Mouse (Mus musculus): ENCODE measurements around the gene Tec. TPM values are rescaled to one million over a fixed set of nuclear protein-coding genes. Genes with fewer than 3 reads are reported as not detected.

The Tec gene
- polyA plus RNA-seq, 1 experiment from 2014 or later, result 7.9 TPM

DNA sequence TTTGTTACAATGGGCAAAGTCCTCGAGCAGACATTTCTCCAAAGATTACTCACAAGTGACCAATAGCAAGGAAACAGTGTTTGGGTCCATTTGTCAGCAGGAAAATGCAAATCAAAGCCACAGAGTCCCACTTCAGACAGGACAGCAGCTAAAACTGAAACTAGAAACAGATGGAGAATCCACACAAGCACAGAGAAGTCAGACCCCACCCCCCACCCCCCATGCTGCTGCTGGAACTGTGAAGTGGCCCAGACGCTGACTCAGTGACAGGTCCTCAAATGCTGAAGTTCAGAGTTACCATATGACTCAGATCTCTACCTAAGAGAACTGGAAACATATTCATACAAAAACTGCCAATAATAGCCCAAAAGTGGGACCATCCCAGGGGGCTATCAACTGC is 24.0 kb downstream of the Tec start:
- H3K4me1 ChIP-seq (ENCODE audit: control insufficient read depth, insufficient read depth, low read length), result peaks cover 20% of the 10 kb centered on the region
- no peaks in the 10 kb centered on the region for H3K36me3 ChIP-seq (ENCODE audit: control insufficient read depth, insufficient read depth, low read length)
- no peak overlapping the region for H3K27ac ChIP-seq (replicated peaks; ENCODE audit: low read depth, low read length)
- no peak overlapping the region for H3K4me2 ChIP-seq (ENCODE audit: low read depth, low read length)
- no peak for ATAC-seq (ENCODE audit: low read depth)
- no peak for DNase-seq (ENCODE audit: low spot score)
- H3K9ac ChIP-seq (ENCODE audit: low read depth, low read length), result no peak overlapping the region
- no peaks in the 10 kb centered on the region for H3K27me3 ChIP-seq (replicated peaks; ENCODE audit: control insufficient read depth, insufficient read depth, low read length)
- no peak overlapping the region for H3K4me3 ChIP-seq (ENCODE audit: low read depth, low read length)
- 20% methylated on average over 2 of the region's 2 CpGs for WGBS
- peaks cover 5% of the 10 kb centered on the region; the same call in 1 of the 2 replicates for H3K9me3 ChIP-seq (ENCODE audit: control insufficient read depth, low read length)

DNA sequence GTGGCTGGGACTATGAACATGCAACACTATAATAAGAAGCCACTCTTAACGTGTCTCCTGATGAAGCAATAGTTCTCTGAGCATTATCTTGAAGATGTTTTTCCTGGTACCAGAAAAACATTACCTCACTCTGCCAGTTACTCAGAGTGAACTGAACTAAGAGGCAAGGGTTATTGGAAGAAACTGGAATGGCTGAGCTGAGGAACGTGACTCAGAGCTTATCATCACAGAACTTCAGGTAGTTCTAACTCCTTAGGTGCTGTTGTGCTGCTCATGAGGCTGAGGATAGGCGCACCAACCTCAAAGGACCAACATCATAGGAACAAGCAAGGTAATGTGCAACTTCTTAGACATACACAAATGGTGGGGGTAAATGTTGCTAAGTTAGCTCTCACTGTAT is 28.6 kb downstream of the Tec start:
- Histone ChIP-seq H3K27me3 (replicated peaks; ENCODE audit: control insufficient read depth, insufficient read depth, low read length) (no peaks in the 10 kb centered on the region), H3K4me2 (ENCODE audit: low read depth, low read length) (no peak overlapping the region), H3K4me1 (ENCODE audit: control insufficient read depth, insufficient read depth, low read length) (peaks cover 10% of the 10 kb centered on the region; the same call in 1 of the 2 replicates), H3K27ac (replicated peaks; ENCODE audit: low read depth, low read length) (no peak overlapping the region), H3K36me3 (ENCODE audit: control insufficient read depth, insufficient read depth, low read length) (no peaks in the 10 kb centered on the region), H3K4me3 (ENCODE audit: low read depth, low read length) (no peak overlapping the region), H3K9me3 (ENCODE audit: control insufficient read depth, low read length) (peaks cover 12% of the 10 kb centered on the region; the same call in 1 of the 2 replicates), H3K9ac (ENCODE audit: low read depth, low read length) (no peak overlapping the region)
- DNase-seq (ENCODE audit: low spot score), result no peak
- ATAC-seq (ENCODE audit: low read depth), result no peak
- WGBS, result 89% methylated on average over 3 of the region's 3 CpGs

DNA sequence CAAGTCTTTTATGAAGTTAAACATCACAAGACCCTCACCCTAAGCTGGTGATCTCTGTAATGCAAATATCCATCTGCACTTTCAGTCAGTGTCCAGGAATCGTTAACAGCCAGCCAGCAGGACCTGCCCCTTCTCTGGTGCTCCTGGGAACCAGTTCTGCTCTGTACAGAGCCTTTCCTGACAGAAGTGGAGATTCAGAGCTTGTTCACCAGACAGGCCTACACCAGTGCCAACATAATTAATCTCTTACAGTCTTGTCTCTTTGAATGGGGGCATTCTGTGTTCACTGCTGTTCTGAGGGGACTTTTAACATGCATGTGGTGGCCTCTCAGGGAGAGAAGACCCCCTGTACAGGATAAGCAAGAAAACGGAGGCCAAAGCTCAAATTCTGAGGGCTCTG is 29.3 kb downstream of the Tec start:
- H3K4me3 ChIP-seq (ENCODE audit: low read depth, low read length), result no peak overlapping the region
- no peaks in the 10 kb centered on the region for H3K27me3 ChIP-seq (replicated peaks; ENCODE audit: control insufficient read depth, insufficient read depth, low read length)
- no peak overlapping the region for H3K4me2 ChIP-seq (ENCODE audit: low read depth, low read length)
- DNase-seq (ENCODE audit: low spot score) (no peak), ATAC-seq (ENCODE audit: low read depth) (no peak)
- H3K9ac ChIP-seq (ENCODE audit: low read depth, low read length), result no peak overlapping the region
- H3K4me1 ChIP-seq (ENCODE audit: control insufficient read depth, insufficient read depth, low read length), result peaks cover 3% of the 10 kb centered on the region; the same call in 1 of the 2 replicates
- WGBS, result 52% methylated on average over 2 of the region's 2 CpGs
- no peak overlapping the region for H3K27ac ChIP-seq (replicated peaks; ENCODE audit: low read depth, low read length)
- peaks cover 12% of the 10 kb centered on the region; the same call in 1 of the 2 replicates for H3K9me3 ChIP-seq (ENCODE audit: control insufficient read depth, low read length)
- no peaks in the 10 kb centered on the region for H3K36me3 ChIP-seq (ENCODE audit: control insufficient read depth, insufficient read depth, low read length)

DNA sequence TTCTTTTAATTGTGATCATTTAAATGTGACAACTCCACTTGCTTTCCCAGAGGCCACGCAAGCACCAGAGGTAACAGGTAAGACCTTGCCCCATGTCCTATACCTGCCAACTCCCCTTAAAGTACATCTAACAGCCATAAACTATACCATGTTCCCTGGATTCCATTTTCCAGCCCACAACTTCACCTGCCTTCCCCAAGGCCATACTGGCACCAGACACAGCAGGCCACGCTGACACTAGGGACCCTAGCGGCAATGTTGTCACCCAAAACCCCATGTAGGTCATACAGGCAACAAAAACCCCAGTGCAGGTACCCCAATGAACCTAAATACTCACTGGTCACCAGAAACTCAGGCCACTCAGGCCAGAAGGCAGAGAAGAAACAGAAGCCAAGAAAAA is 32.6 kb downstream of the Tec start:
- H3K4me1 ChIP-seq (ENCODE audit: control insufficient read depth, insufficient read depth, low read length), result no peaks in the 10 kb centered on the region
- WGBS, result 87% methylated on average over 3 of the region's 3 CpGs
- peaks cover 10% of the 10 kb centered on the region; the same call in 1 of the 2 replicates for H3K9me3 ChIP-seq (ENCODE audit: control insufficient read depth, low read length)
- H3K27me3 ChIP-seq (replicated peaks; ENCODE audit: control insufficient read depth, insufficient read depth, low read length), result no peaks in the 10 kb centered on the region
- ATAC-seq (ENCODE audit: low read depth) (no peak), DNase-seq (ENCODE audit: low spot score) (no peak)
- no peak overlapping the region for H3K9ac ChIP-seq (ENCODE audit: low read depth, low read length)
- H3K4me3 ChIP-seq (ENCODE audit: low read depth, low read length), result no peak overlapping the region
- H3K27ac ChIP-seq (replicated peaks; ENCODE audit: low read depth, low read length), result no peak overlapping the region
- H3K4me2 ChIP-seq (ENCODE audit: low read depth, low read length), result no peak overlapping the region
- H3K36me3 ChIP-seq (ENCODE audit: control insufficient read depth, insufficient read depth, low read length), result no peaks in the 10 kb centered on the region

DNA sequence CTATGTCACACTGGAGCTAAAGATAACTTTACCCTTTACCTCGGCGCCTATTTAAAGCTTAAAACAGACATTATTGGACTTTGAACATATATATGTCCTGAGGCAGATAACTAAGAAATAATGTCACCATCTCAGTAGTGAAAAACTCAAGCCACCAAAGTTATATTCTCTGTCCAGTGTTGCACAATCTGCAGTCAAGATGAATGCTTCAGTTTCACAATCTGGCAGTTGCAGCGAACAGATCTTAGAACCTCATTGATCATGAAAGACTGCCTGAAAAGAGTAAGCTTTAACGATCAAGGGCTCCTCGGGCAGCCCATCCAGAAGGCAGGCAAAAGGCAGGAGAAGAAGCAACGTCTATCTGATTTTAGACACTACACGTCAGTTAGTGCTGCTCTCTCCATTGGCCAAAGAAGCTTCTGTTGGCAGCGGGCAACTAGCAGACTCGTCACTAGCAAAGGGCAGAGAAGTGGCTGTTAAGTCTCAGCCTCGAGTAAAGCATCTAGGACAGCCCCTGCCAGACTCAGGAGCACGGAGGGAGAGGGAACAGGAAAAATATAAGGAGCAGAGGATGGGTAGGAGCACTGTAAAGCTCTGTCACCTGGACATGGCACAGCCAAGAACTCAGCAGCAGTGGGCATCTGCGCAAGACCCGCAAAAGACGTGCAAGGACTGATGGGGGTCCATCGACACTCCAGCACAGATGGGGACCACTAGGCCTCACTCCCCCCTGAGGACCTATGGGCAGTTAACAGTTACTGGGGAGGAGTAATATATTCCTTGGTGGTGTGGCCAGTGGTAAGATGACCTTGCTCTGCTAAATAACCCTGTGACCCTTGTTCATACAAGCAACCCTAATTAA is 35.1 kb downstream of the Tec start:
- Histone ChIP-seq H3K36me3 (ENCODE audit: control insufficient read depth, insufficient read depth, low read length) (no peaks in the 10 kb centered on the region), H3K4me3 (ENCODE audit: low read depth, low read length) (no peak overlapping the region), H3K4me1 (ENCODE audit: control insufficient read depth, insufficient read depth, low read length) (no peaks in the 10 kb centered on the region), H3K9me3 (ENCODE audit: control insufficient read depth, low read length) (peaks cover 8% of the 10 kb centered on the region; the same call in 1 of the 2 replicates), H3K27me3 (replicated peaks; ENCODE audit: control insufficient read depth, insufficient read depth, low read length) (no peaks in the 10 kb centered on the region), H3K4me2 (ENCODE audit: low read depth, low read length) (no peak overlapping the region), H3K27ac (replicated peaks; ENCODE audit: low read depth, low read length) (no peak overlapping the region), H3K9ac (ENCODE audit: low read depth, low read length) (no peak overlapping the region)
- WGBS, result 80% methylated on average over 15 of the region's 15 CpGs
- ATAC-seq (ENCODE audit: low read depth) (no peak), DNase-seq (ENCODE audit: low spot score) (no peak)

DNA sequence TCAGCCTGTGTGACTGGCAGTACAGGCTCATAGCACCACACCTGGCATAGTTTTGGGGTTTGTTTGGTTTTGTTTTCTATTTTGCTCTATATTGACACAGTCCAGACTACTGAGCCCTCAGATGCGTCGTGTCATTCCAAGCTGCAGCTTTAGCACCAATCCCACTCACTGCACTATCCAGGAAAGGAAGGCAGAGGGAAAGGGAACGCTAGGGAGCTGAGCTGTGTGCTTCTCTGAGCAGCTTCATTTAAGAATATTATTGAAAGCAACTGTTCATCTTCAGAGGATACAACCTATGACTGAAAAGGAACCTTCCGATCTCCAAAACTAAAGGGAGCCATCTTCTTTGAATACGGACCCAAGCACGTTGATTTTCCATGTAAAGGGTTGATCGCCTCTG is 36.1 kb downstream of the Tec start:
- no peak for DNase-seq (ENCODE audit: low spot score)
- Histone ChIP-seq H3K4me2 (ENCODE audit: low read depth, low read length) (no peak overlapping the region), H3K4me3 (ENCODE audit: low read depth, low read length) (no peak overlapping the region), H3K36me3 (ENCODE audit: control insufficient read depth, insufficient read depth, low read length) (no peaks in the 10 kb centered on the region), H3K9me3 (ENCODE audit: control insufficient read depth, low read length) (peaks cover 3% of the 10 kb centered on the region; the same call in 1 of the 2 replicates), H3K4me1 (ENCODE audit: control insufficient read depth, insufficient read depth, low read length) (no peaks in the 10 kb centered on the region), H3K27me3 (replicated peaks; ENCODE audit: control insufficient read depth, insufficient read depth, low read length) (no peaks in the 10 kb centered on the region), H3K27ac (replicated peaks; ENCODE audit: low read depth, low read length) (no peak overlapping the region), H3K9ac (ENCODE audit: low read depth, low read length) (no peak overlapping the region)
- WGBS, result 90% methylated on average over 7 of the region's 7 CpGs
- no peak for ATAC-seq (ENCODE audit: low read depth)

DNA sequence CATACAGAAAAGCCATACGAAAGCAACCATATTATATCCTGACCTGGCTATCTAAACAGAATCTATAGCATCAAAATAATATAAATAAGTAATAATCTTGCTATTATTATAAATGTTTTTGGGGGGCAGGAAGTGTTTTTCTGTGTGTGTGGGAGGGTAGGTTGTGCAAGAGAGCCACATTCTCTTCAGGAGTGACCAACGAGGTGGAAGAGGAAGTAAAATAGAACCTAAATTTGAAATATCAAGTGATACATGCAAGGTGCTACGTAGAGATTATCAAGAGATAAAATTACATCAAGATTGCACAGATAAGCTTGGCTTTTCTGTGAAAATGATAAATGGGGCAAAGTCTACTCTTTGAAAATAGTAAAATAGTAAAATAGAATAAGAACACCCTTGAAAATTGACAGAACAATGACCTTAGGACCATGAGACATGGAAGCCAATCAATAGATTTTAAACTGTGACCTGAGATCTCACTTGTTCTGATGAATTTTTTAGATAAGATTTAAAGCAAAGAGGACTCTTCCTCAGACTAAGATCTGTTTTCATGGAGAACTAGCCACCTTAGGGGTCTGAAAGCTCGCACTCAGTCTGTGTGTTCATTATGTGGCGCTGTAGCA is 37.2 kb downstream of the Tec start:
- WGBS, result 86% methylated on average over 5 of the region's 5 CpGs
- Histone ChIP-seq H3K36me3 (ENCODE audit: control insufficient read depth, insufficient read depth, low read length) (no peaks in the 10 kb centered on the region), H3K27me3 (replicated peaks; ENCODE audit: control insufficient read depth, insufficient read depth, low read length) (no peaks in the 10 kb centered on the region), H3K4me2 (ENCODE audit: low read depth, low read length) (no peak overlapping the region), H3K4me3 (ENCODE audit: low read depth, low read length) (no peak overlapping the region), H3K27ac (replicated peaks; ENCODE audit: low read depth, low read length) (no peak overlapping the region), H3K4me1 (ENCODE audit: control insufficient read depth, insufficient read depth, low read length) (no peaks in the 10 kb centered on the region), H3K9ac (ENCODE audit: low read depth, low read length) (no peak overlapping the region), H3K9me3 (ENCODE audit: control insufficient read depth, low read length) (no peaks in the 10 kb centered on the region; the same call in 1 of the 2 replicates)
- DNase-seq (ENCODE audit: low spot score), result no peak
- no peak for ATAC-seq (ENCODE audit: low read depth)

DNA sequence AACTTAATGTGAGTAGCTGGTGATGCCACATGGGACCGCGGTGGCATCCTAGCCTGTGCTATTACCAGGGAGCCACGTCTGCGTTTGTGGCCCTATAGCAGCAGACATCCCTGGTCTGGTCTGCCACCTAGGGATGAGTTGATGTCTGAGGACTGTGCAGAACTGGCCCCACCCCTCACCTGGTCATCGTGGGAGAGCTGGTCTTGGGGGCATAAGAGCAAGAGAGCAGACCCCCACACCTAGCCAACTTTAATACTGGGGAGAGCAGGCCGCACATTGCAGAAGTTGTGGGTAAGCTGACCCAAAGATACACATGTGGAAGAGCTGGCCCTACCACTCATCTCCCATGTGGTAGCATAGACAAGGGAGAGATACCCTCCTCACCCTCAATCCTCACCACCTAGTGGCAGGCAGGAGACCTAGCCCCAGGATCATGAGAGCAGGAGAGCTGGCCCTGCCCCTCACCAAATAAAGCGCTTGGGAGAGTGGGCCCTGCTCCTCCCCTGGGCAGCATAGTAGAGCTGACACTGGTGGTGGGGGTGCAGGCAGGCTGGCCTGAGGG is 38.7 kb downstream of the Tec start:
- Histone ChIP-seq H3K36me3 (ENCODE audit: control insufficient read depth, insufficient read depth, low read length) (no peaks in the 10 kb centered on the region), H3K9me3 (ENCODE audit: control insufficient read depth, low read length) (no peaks in the 10 kb centered on the region), H3K27me3 (replicated peaks; ENCODE audit: control insufficient read depth, insufficient read depth, low read length) (no peaks in the 10 kb centered on the region), H3K4me1 (ENCODE audit: control insufficient read depth, insufficient read depth, low read length) (no peaks in the 10 kb centered on the region), H3K4me3 (ENCODE audit: low read depth, low read length) (no peak overlapping the region), H3K27ac (replicated peaks; ENCODE audit: low read depth, low read length) (no peak overlapping the region), H3K9ac (ENCODE audit: low read depth, low read length) (no peak overlapping the region), H3K4me2 (ENCODE audit: low read depth, low read length) (no peak overlapping the region)
- DNase-seq (ENCODE audit: low spot score) (no peak), ATAC-seq (ENCODE audit: low read depth) (no peak)
- 85% methylated on average over 7 of the region's 7 CpGs for WGBS
